Mouse (Mus musculus): ENCODE results near the gene Kcnh2. TPM values are rescaled to one million over a fixed set of nuclear protein-coding genes. Genes with fewer than 3 reads are reported as not detected.
"Not testable (repeated sequence)": the region's sequence is repeated elsewhere in the genome, so short reads cannot be mapped to it uniquely, and the experiment has no call there.

Gene Kcnh2
- not detected in 2 replicates for polyA plus RNA-seq (2012; ENCODE audit: insufficient read depth, insufficient read length, low replicate concordance, missing spikeins)

GRCm38 (mm10) chr5:24351278-24351677 lies at the start of gene Kcnh2:
Kcnh2 (minus strand) TSS chr5:24351604.
- Histone ChIP-seq H3K4me3 (ENCODE audit: insufficient read depth, low read depth, low read length) (peak within 1 kb of the TSS; percentile 75), H3K4me1 (ENCODE audit: control insufficient read depth, insufficient read depth, low read length) (peaks cover 53% of the 10 kb centered on the region), H3K27ac (ENCODE audit: insufficient read depth, low read depth, low read length) (peak within 1 kb of the TSS; percentile 93)
- under 1% methylated on average over 52 of the region's 53 CpGs for WGBS
- TF ChIP-seq CTCF (IDR thresholded peaks at IDR 0.05; ENCODE audit: insufficient read depth, low read depth, low read length) (no peak), POLR2A (IDR thresholded peaks at IDR 0.05; ENCODE audit: insufficient read depth, low read depth, low read length) (no peak)

- WGBS, result 92% methylated on average over 11 of the region's 11 CpGs
- peaks cover 11% of the 10 kb centered on the region for H3K4me1 ChIP-seq (ENCODE audit: control insufficient read depth, insufficient read depth, low read length)
- no peak for TF ChIP-seq POLR2A (IDR thresholded peaks at IDR 0.05; ENCODE audit: insufficient read depth, low read depth, low read length)
- TF ChIP-seq CTCF (IDR thresholded peaks at IDR 0.05; ENCODE audit: insufficient read depth, low read depth, low read length), result no peak
- no peak overlapping the region for H3K27ac ChIP-seq (ENCODE audit: insufficient read depth, low read depth, low read length)
- no peak overlapping the region for H3K4me3 ChIP-seq (ENCODE audit: insufficient read depth, low read depth, low read length)
Measured at GRCm38 (mm10) chr5:24400362-24400761, 49.0 kb upstream of the Kcnh2 start.

GRCm38 (mm10) chr5:24399686-24400085 lies 48.3 kb upstream of the Kcnh2 start:
- peaks cover 7% of the 10 kb centered on the region for H3K4me1 ChIP-seq (ENCODE audit: control insufficient read depth, insufficient read depth, low read length)
- 91% methylated on average over 10 of the region's 10 CpGs for WGBS
- no peak overlapping the region for H3K4me3 ChIP-seq (ENCODE audit: insufficient read depth, low read depth, low read length)
- H3K27ac ChIP-seq (ENCODE audit: insufficient read depth, low read depth, low read length), result no peak overlapping the region
- TF ChIP-seq POLR2A (IDR thresholded peaks at IDR 0.05; ENCODE audit: insufficient read depth, low read depth, low read length) (no peak), CTCF (IDR thresholded peaks at IDR 0.05; ENCODE audit: insufficient read depth, low read depth, low read length) (no peak)

GRCm38 (mm10) chr5:24396254-24396653 lies 44.9 kb upstream of the Kcnh2 start:
- not testable (repeated sequence) for H3K4me3 ChIP-seq (ENCODE audit: insufficient read depth, low read depth, low read length); H3K4me1 ChIP-seq (ENCODE audit: control insufficient read depth, insufficient read depth, low read length); H3K27ac ChIP-seq (ENCODE audit: insufficient read depth, low read depth, low read length)
- 91% methylated on average over 6 of the region's 6 CpGs for WGBS

GRCm38 (mm10) chr5:24394165-24394894 lies 42.9 kb upstream of the Kcnh2 start:
- TF ChIP-seq CTCF (IDR thresholded peaks at IDR 0.05; ENCODE audit: insufficient read depth, low read depth, low read length) (peak; percentile 73), POLR2A (IDR thresholded peaks at IDR 0.05; ENCODE audit: insufficient read depth, low read depth, low read length) (peak; percentile 51; the same call in 1 of the 2 replicates)
- under 1% methylated on average over 36 of the region's 36 CpGs for WGBS
- H3K27ac ChIP-seq (ENCODE audit: insufficient read depth, low read depth, low read length), result peak overlapping the region; percentile 95
- peak overlapping the region; percentile 77 for H3K4me3 ChIP-seq (ENCODE audit: insufficient read depth, low read depth, low read length)
- no peaks in the 10 kb centered on the region for H3K4me1 ChIP-seq (ENCODE audit: control insufficient read depth, insufficient read depth, low read length)

GRCm38 (mm10) chr5:24393392-24393997 lies 42.1 kb upstream of the Kcnh2 start, which contains the start of gene Abcb8:
Abcb8 (plus strand) TSS chr5:24393663.
- TF ChIP-seq POLR2A (IDR thresholded peaks at IDR 0.05; ENCODE audit: insufficient read depth, low read depth, low read length) (no peak), CTCF (IDR thresholded peaks at IDR 0.05; ENCODE audit: insufficient read depth, low read depth, low read length) (peak; percentile 42; the same call in 1 of the 2 replicates)
- Histone ChIP-seq H3K4me1 (ENCODE audit: control insufficient read depth, insufficient read depth, low read length) (no peaks in the 10 kb centered on the region), H3K4me3 (ENCODE audit: insufficient read depth, low read depth, low read length) (peak within 1 kb of the TSS; percentile 77), H3K27ac (ENCODE audit: insufficient read depth, low read depth, low read length) (peak within 1 kb of the TSS; percentile 95)
- 20% methylated on average over 7 of the region's 7 CpGs for WGBS

- WGBS, result 81% methylated on average over 7 of the region's 7 CpGs
Measured at GRCm38 (mm10) chr5:24392724-24393123, 41.3 kb upstream of the Kcnh2 start.

GRCm38 (mm10) chr5:24391864-24392263 lies 40.5 kb upstream of the Kcnh2 start, which contains the start of gene Atg9b:
Atg9b (minus strand) TSS chr5:24392143.
- Histone ChIP-seq H3K27ac (ENCODE audit: insufficient read depth, low read depth, low read length) (no peak within 1 kb of the TSS), H3K4me1 (ENCODE audit: control insufficient read depth, insufficient read depth, low read length) (peaks cover 15% of the 10 kb centered on the region), H3K4me3 (ENCODE audit: insufficient read depth, low read depth, low read length) (no peak within 1 kb of the TSS)
- WGBS, result 91% methylated on average over 7 of the region's 7 CpGs
- TF ChIP-seq CTCF (IDR thresholded peaks at IDR 0.05; ENCODE audit: insufficient read depth, low read depth, low read length) (no peak), POLR2A (IDR thresholded peaks at IDR 0.05; ENCODE audit: insufficient read depth, low read depth, low read length) (no peak)

More at GRCm38 (mm10) chr5:24392724-24393123, 41.3 kb upstream of the Kcnh2 start:
- TF ChIP-seq CTCF (IDR thresholded peaks at IDR 0.05; ENCODE audit: insufficient read depth, low read depth, low read length) (no peak), POLR2A (IDR thresholded peaks at IDR 0.05; ENCODE audit: insufficient read depth, low read depth, low read length) (no peak)
- Histone ChIP-seq H3K27ac (ENCODE audit: insufficient read depth, low read depth, low read length) (no peak overlapping the region), H3K4me1 (ENCODE audit: control insufficient read depth, insufficient read depth, low read length) (peaks cover 7% of the 10 kb centered on the region), H3K4me3 (ENCODE audit: insufficient read depth, low read depth, low read length) (no peak overlapping the region)

- 88% methylated on average over 4 of the region's 4 CpGs for WGBS
- no peak overlapping the region for H3K4me3 ChIP-seq (ENCODE audit: insufficient read depth, low read depth, low read length)
- TF ChIP-seq POLR2A (IDR thresholded peaks at IDR 0.05; ENCODE audit: insufficient read depth, low read depth, low read length) (no peak), CTCF (IDR thresholded peaks at IDR 0.05; ENCODE audit: insufficient read depth, low read depth, low read length) (no peak)
- peaks cover 16% of the 10 kb centered on the region for H3K4me1 ChIP-seq (ENCODE audit: control insufficient read depth, insufficient read depth, low read length)
- H3K27ac ChIP-seq (ENCODE audit: insufficient read depth, low read depth, low read length), result no peak overlapping the region
Measured at GRCm38 (mm10) chr5:24389658-24390020, 38.2 kb upstream of the Kcnh2 start.

Measured in olfactory bulb, adult 2 months (tissue).